Mouse (Mus musculus): ENCODE data around the gene Olfr1313. TPM values are rescaled to one million over a fixed set of nuclear protein-coding genes. Genes with fewer than 3 reads are reported as not detected.
"Not testable (repeated sequence)": the region's sequence is repeated elsewhere in the genome, so short reads cannot be mapped to it uniquely, and the experiment has no call there.

The Olfr1313 gene
- polyA plus RNA-seq (2017; shearing (Covaris generic)) = not detected

DNA sequence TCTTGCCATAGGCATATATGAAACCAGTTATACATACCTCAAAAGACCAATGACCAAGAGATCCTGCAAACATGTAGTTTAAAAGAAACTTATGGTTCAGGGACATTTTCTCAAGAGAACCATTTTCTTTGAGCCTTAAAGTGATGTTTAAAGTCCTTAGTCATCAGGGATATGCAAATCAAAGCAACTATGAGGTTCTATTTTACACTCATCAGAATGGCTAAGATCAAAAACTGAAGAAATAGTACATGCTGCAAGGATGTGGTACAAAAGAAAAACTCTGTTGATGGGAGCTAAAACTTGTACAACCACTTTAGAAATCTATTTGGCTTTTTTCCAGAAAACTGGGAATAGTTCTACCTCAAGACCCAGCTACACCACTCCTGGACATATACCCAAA, at the start of gene Olfr1313:
Gene Olfr1313, minus strand, starts transcription at position 101 of the 400 bp plus-strand sequence.
- no peak for ATAC-seq

DNA sequence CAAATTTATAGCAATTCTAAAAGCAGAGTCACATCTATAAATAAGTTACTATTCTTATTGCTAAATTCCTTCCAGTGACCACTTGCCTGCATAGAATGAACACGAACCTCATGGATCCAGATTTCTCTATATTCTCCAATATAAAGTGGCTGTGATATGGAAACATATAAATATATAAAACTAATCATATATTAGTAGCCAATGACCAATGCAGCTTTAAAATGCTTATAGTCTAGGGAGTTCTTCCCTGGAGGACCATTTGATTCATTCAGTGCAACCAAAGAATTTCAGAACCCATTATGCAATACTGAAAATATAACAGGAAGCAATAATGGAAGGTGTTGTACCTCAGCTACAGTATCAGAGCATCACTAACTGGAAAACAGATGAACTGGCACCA, 37.7 kb upstream of the Olfr1313 start, which contains the start of gene Olfr1315-ps1:
Gene Olfr1315-ps1, minus strand, starts transcription at position 101 of the 400 bp plus-strand sequence.
- no peak for ATAC-seq

DNA sequence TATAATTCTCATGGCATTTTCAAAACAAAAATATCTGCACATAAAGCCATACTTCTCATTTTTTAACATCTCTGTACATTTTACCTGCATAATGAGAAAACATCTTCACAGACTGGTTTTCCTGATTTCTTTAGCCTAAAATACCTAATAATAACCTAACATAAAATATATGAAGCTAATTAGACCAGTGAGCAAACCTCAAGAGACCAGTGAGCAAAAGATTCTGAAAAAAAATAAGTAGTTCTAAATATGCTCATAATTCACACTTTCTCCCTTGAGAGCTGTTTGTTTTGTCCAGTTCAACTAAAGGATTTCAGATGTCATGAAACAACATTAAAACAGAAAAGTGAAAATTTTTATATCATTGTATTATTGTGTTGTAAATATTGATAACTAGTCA, 19.0 kb upstream of the Olfr1313 start, which contains the start of gene Olfr1314:
Gene Olfr1314, minus strand, starts transcription at position 101 of the 400 bp plus-strand sequence.
- no peak for ATAC-seq

- no peak for ATAC-seq
These were observed 27.5 kb downstream of the Olfr1313 start, which contains the start of gene Olfr1312 for GRCm38 (mm10) chr2:112050138-112050537. Olfr1312 (minus strand) TSS chr2:112050238.

DNA sequence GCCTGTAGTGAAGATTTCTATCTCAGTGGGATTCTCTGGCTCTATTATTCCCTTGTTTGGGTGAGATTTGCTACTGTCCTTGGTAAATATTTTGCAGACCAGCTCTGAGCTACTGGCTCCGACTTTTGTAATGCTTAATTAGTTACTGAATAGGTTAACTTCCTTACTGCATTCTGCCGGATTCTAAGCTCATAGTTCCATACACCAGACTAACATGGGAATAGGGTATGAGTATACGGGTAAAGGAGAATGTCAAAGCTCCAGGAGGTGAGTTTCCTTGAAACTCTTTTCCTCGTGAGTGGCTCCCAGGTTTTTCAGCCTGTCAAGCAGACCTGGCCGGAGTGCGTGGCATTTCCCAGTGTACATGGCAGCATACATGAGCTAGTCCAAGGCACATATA, 50.7 kb downstream of the Olfr1313 start:
- not testable (repeated sequence) for ATAC-seq

- no peak for ATAC-seq
These were observed 53.3 kb downstream of the Olfr1313 start, which contains the start of gene Olfr1311 for GRCm38 (mm10) chr2:112024312-112024711. Olfr1311 (minus strand) TSS chr2:112024412.

Other genes starting within 250 kb of the Olfr1313 start
- not detected for gene Olfr1305, start 200.7 kb downstream of the Olfr1313 start, polyA plus RNA-seq (2017; shearing (Covaris generic))
- not detected for gene Olfr1306, start 161.6 kb downstream of the Olfr1313 start, polyA plus RNA-seq (2017; shearing (Covaris generic))
- gene Olfr1307, start 128.4 kb downstream of the Olfr1313 start, polyA plus RNA-seq (2017; shearing (Covaris generic)) = under 1 TPM in 1 of 2 experiments, not detected in 1; 0.08 TPM
- gene Olfr1308, start 112.9 kb downstream of the Olfr1313 start, polyA plus RNA-seq (2017; shearing (Covaris generic)) = not detected
- not detected for gene Olfr1309, start 87.6 kb downstream of the Olfr1313 start, polyA plus RNA-seq (2017; shearing (Covaris generic))
- gene Olfr1310, start 65.1 kb downstream of the Olfr1313 start, polyA plus RNA-seq (2017; shearing (Covaris generic)) = not detected
- not detected for gene Olfr1311, start 53.4 kb downstream of the Olfr1313 start, polyA plus RNA-seq (2017; shearing (Covaris generic))
- under 1 TPM in 1 of 2 experiments, not detected in 1; 0.08 TPM for gene Olfr1312, start 27.6 kb downstream of the Olfr1313 start, polyA plus RNA-seq (2017; shearing (Covaris generic))
- gene Olfr1314, start 18.9 kb upstream of the Olfr1313 start, polyA plus RNA-seq (2017; shearing (Covaris generic)) = not detected
- gene Olfr1315-ps1, start 37.6 kb upstream of the Olfr1313 start, polyA plus RNA-seq (2017; shearing (Covaris generic)) = not detected
- gene Olfr1316, start 57.1 kb upstream of the Olfr1313 start, polyA plus RNA-seq (2017; shearing (Covaris generic)) = under 1 TPM in 1 of 2 experiments, not detected in 1; 0.11 TPM
- not detected for gene Olfr1317, start 62.5 kb upstream of the Olfr1313 start, polyA plus RNA-seq (2017; shearing (Covaris generic))
- not detected for gene Olfr1318, start 76.4 kb upstream of the Olfr1313 start, polyA plus RNA-seq (2017; shearing (Covaris generic))
- 10 to 100 TPM; 25.3 to 33.5 TPM for gene Lpcat4, start 161.6 kb upstream of the Olfr1313 start, polyA plus RNA-seq (2017; shearing (Covaris generic))
- gene Nutm1, start 181.4 kb upstream of the Olfr1313 start, polyA plus RNA-seq (2017; shearing (Covaris generic)) = not detected
- gene Nop10, start 184.1 kb upstream of the Olfr1313 start, polyA plus RNA-seq (2017; shearing (Covaris generic)) = 100 to 1,000 TPM; 171 to 211 TPM
- 10 to 100 TPM; 47.9 to 48.7 TPM for gene Slc12a6, start 188.0 kb upstream of the Olfr1313 start, polyA plus RNA-seq (2017; shearing (Covaris generic))
- gene Gm21985, start 188.5 kb upstream of the Olfr1313 start, polyA plus RNA-seq (2017; shearing (Covaris generic)) = not detected